Mouse (Mus musculus) megakaryocyte, embryonic 14.5 days (primary cell): ENCODE data around the gene Dglucy.

Experiments
- FLI1 ChIP-seq: IDR thresholded peaks from 2 replicates; pipeline ENCODE4 v1.6.1; 2012; ENCODE audit warnings: low read length, inconsistent platforms, mixed read lengths
- GATA1 ChIP-seq: IDR thresholded peaks from 3 replicates; pipeline ENCODE4 v1.6.1; 2012; ENCODE audit warnings: mixed read lengths, low read length, inconsistent platforms, borderline replicate concordance

- TF ChIP-seq GATA1: no peak
- TF ChIP-seq FLI1: no peak
Measured at GRCm38 (mm10) chr12:100784152-100784551, 5.3 kb downstream of the Dglucy start.
